Mouse (Mus musculus) adrenal gland, adult 8-10 months (tissue): ENCODE results near the gene Mindy2. TPM values are rescaled to one million over a fixed set of nuclear protein-coding genes. Genes with fewer than 3 reads are reported as not detected.
A peak's percentile ranks its signal among the peaks of the same experiment; 100 is the strongest.

Experiments used
- DNase-seq: peaks from one replicate; pipeline ENCODE4 v3.0.0; 2022
- total RNA-seq, 4 experiments: library from RNA; stranded (reverse); gene quantifications; 2 replicates each; pipeline ENCODE4 v1.2.4; 2022

Gene Mindy2
- 10 to 100 TPM; 15.9 to 22.7 (median 19.1) TPM for total RNA-seq

GRCm38 (mm10) chr9:70657013-70657967, at the start of gene Mindy2:
Mindy2 (minus strand) TSS chr9:70657174.
- DNase-seq: peak; percentile 96

GRCm38 (mm10) chr9:70706444-70706843, 49.5 kb upstream of the Mindy2 start:
- DNase-seq: no peak

- no peak for DNase-seq
Observed at GRCm38 (mm10) chr9:70703597-70704203, 46.7 kb upstream of the Mindy2 start.

GRCm38 (mm10) chr9:70698090-70698489, 41.1 kb upstream of the Mindy2 start:
- DNase-seq: no peak

- DNase-seq: no peak
Observed at GRCm38 (mm10) chr9:70695723-70696122, 38.7 kb upstream of the Mindy2 start.

GRCm38 (mm10) chr9:70691772-70692693, 35.1 kb upstream of the Mindy2 start:
- no peak for DNase-seq

GRCm38 (mm10) chr9:70690579-70690978, 33.6 kb upstream of the Mindy2 start:
- DNase-seq: no peak

GRCm38 (mm10) chr9:70689926-70690325, 33.0 kb upstream of the Mindy2 start:
- no peak for DNase-seq

GRCm38 (mm10) chr9:70688301-70688968, 31.5 kb upstream of the Mindy2 start:
- DNase-seq: no peak

GRCm38 (mm10) chr9:70682202-70682601, 25.2 kb upstream of the Mindy2 start:
- no peak for DNase-seq

- peak; percentile 28 for DNase-seq
Observed at GRCm38 (mm10) chr9:70679132-70680091, 22.4 kb upstream of the Mindy2 start.

GRCm38 (mm10) chr9:70678682-70679131, 21.7 kb upstream of the Mindy2 start, which contains the start of gene Adam10:
Adam10 (plus strand) TSS chr9:70678997.
- DNase-seq: peak; percentile 99

GRCm38 (mm10) chr9:70675961-70676360, 19.0 kb upstream of the Mindy2 start:
- no peak for DNase-seq

GRCm38 (mm10) chr9:70675117-70675516, 18.1 kb upstream of the Mindy2 start:
- no peak for DNase-seq

GRCm38 (mm10) chr9:70673656-70674055, 16.7 kb upstream of the Mindy2 start:
- DNase-seq: no peak

GRCm38 (mm10) chr9:70671772-70672579, 15.0 kb upstream of the Mindy2 start:
- peak; percentile 10 for DNase-seq

GRCm38 (mm10) chr9:70671278-70671677, 14.3 kb upstream of the Mindy2 start:
- DNase-seq: no peak

- no peak for DNase-seq
Observed at GRCm38 (mm10) chr9:70670381-70670780, 13.4 kb upstream of the Mindy2 start.

GRCm38 (mm10) chr9:70669197-70669596, 12.2 kb upstream of the Mindy2 start:
- DNase-seq: no peak

GRCm38 (mm10) chr9:70668048-70668447, 11.1 kb upstream of the Mindy2 start:
- no peak for DNase-seq
